Mouse (Mus musculus) liver, embryonic 12.5 days (tissue): ENCODE results near the gene Plp2. TPM values are rescaled to one million over a fixed set of nuclear protein-coding genes. Genes with fewer than 3 reads are reported as not detected.
A peak's percentile ranks its signal among the peaks of the same experiment; 100 is the strongest.

Experiments used
- ATAC-seq: fragments of 200-750 bp; cut with Nextera tagmentation; 2 replicates; pipeline ENCODE4 v1.8.0; 2017; ENCODE audit warnings: moderate number of reproducible peaks, mild to moderate bottlenecking, moderate library complexity
- H3K27ac ChIP-seq: fragments of 300-500 bp; sonication (generic); 2 replicates; pipeline ENCODE4 v1.5.1; 2016; ENCODE audit warnings: mild to moderate bottlenecking
- H3K27me3 ChIP-seq: fragments of 300-500 bp; sonication (generic); replicated peaks from 2 replicates; pipeline ENCODE4 v1.6.1; 2016; ENCODE audit warnings: mild to moderate bottlenecking, moderate library complexity
- H3K36me3 ChIP-seq: fragments of 300-500 bp; sonication (generic); 2 replicates; pipeline ENCODE4 v1.6.1; 2016; ENCODE audit warnings: mild to moderate bottlenecking, moderate library complexity
- H3K4me1 ChIP-seq: fragments of 300-500 bp; sonication (generic); 2 replicates; pipeline ENCODE4 v1.6.1; 2016
- H3K4me2 ChIP-seq: fragments of 300-500 bp; sonication (generic); 2 replicates; pipeline ENCODE4 v1.6.1; 2016; ENCODE audit warnings: mild to moderate bottlenecking, moderate library complexity
- H3K4me3 ChIP-seq: fragments of 300-500 bp; sonication (generic); 2 replicates; pipeline ENCODE4 v1.5.1; 2016; ENCODE audit warnings: mild to moderate bottlenecking, moderate library complexity
- H3K9ac ChIP-seq: fragments of 300-500 bp; sonication (generic); 2 replicates; pipeline ENCODE4 v1.6.1; 2016; ENCODE audit warnings: mild to moderate bottlenecking, moderate library complexity
- H3K9me3 ChIP-seq: fragments of 300-500 bp; sonication (generic); replicated peaks from 2 replicates; pipeline ENCODE4 v1.6.1; 2016; ENCODE audit warnings: mild to moderate bottlenecking, moderate library complexity
- WGBS: fragments of 180-500 bp; shearing (Covaris S2); methylation state at CpG from one replicate; pipeline ENCODE4 v1.1.7; 2016; ENCODE audit not compliant: insufficient replicate concordance; 5-methylcytosine and 5-hydroxymethylcytosine counted together
- polyA plus RNA-seq: library from polyadenylated mRNA; unstranded; fragments of >200 nt; fragmentation: Nextera tagmentation; extraction: Ambion mirVana; gene quantifications from 2 replicates; pipeline ENCODE4 v1.2.1, GENCODE M21; 2016

Plp2 gene
- polyA plus RNA-seq, 1 experiment from 2014 or later, result 37.6 TPM

GRCm38 (mm10) chrX:7679405-7680056, 8.3 kb upstream of the Plp2 start:
- WGBS, result 9% methylated on average over 27 of the region's 27 CpGs
- H3K4me2 ChIP-seq, result peak overlapping the region; percentile 58
- H3K27me3 ChIP-seq, result no peaks in the 10 kb centered on the region; the same call in 1 of the 2 replicates
- H3K4me1 ChIP-seq, result 0 out of 2 replicates have a peak, but pooled peaks cover 8% of the 10 kb centered on the region
- no peak overlapping the region for H3K27ac ChIP-seq
- H3K4me3 ChIP-seq, result peak overlapping the region; percentile 27
- peak; percentile 93 for ATAC-seq
- H3K9ac ChIP-seq, result no peak overlapping the region
- H3K9me3 ChIP-seq, result no peaks in the 10 kb centered on the region
- no peaks in the 10 kb centered on the region for H3K36me3 ChIP-seq

GRCm38 (mm10) chrX:7678986-7679385, 7.8 kb upstream of the Plp2 start:
- no peak overlapping the region for H3K27ac ChIP-seq
- no peak overlapping the region for H3K4me3 ChIP-seq
- H3K9me3 ChIP-seq, result no peaks in the 10 kb centered on the region
- H3K27me3 ChIP-seq, result no peaks in the 10 kb centered on the region; the same call in 1 of the 2 replicates
- 32% methylated on average over 3 of the region's 3 CpGs for WGBS
- no peak overlapping the region for H3K9ac ChIP-seq
- no peak overlapping the region for H3K4me2 ChIP-seq
- no peaks in the 10 kb centered on the region for H3K36me3 ChIP-seq
- no peak for ATAC-seq
- peaks cover 11% of the 10 kb centered on the region; the same call in 1 of the 2 replicates for H3K4me1 ChIP-seq

- ATAC-seq, result no peak
- WGBS, result 15% methylated on average over 10 of the region's 10 CpGs
- Histone ChIP-seq H3K27me3 (no peaks in the 10 kb centered on the region), H3K27ac (no peak overlapping the region), H3K4me3 (peak overlapping the region; percentile 41), H3K36me3 (no peaks in the 10 kb centered on the region), H3K9ac (peak overlapping the region; percentile 50; the same call in 1 of the 2 replicates), H3K4me1 (peaks cover 29% of the 10 kb centered on the region), H3K9me3 (no peaks in the 10 kb centered on the region), H3K4me2 (peak overlapping the region; percentile 67)
Measured at GRCm38 (mm10) chrX:7675001-7675380, 3.8 kb upstream of the Plp2 start.

- H3K27me3 ChIP-seq, result no peaks in the 10 kb centered on the region
- H3K27ac ChIP-seq, result peak overlapping the region; percentile 12; the same call in 1 of the 2 replicates
- peak overlapping the region; percentile 41 for H3K4me3 ChIP-seq
- WGBS, result 16% methylated on average over 27 of the region's 28 CpGs
- peak; percentile 27; the same call in 1 of the 2 replicates for ATAC-seq
- peaks cover 31% of the 10 kb centered on the region for H3K4me1 ChIP-seq
- H3K4me2 ChIP-seq, result peak overlapping the region; percentile 67
- no peaks in the 10 kb centered on the region for H3K9me3 ChIP-seq
- no peaks in the 10 kb centered on the region for H3K36me3 ChIP-seq
- H3K9ac ChIP-seq, result peak overlapping the region; percentile 50
Measured at GRCm38 (mm10) chrX:7674284-7675000, 3.3 kb upstream of the Plp2 start.

- H3K27ac ChIP-seq, result peak overlapping the region; percentile 12; the same call in 1 of the 2 replicates
- H3K9ac ChIP-seq, result peak overlapping the region; percentile 50; the same call in 1 of the 2 replicates
- no peaks in the 10 kb centered on the region for H3K9me3 ChIP-seq
- WGBS, result 25% methylated on average over 12 of the region's 12 CpGs
- peak overlapping the region; percentile 41 for H3K4me3 ChIP-seq
- H3K4me1 ChIP-seq, result peaks cover 28% of the 10 kb centered on the region
- ATAC-seq, result peak; percentile 44; the same call in 1 of the 2 replicates
- H3K27me3 ChIP-seq, result no peaks in the 10 kb centered on the region
- H3K4me2 ChIP-seq, result peak overlapping the region; percentile 67
- 0 out of 2 replicates have a peak, but pooled peaks cover 1% of the 10 kb centered on the region for H3K36me3 ChIP-seq
Measured at GRCm38 (mm10) chrX:7673578-7674281, 2.5 kb upstream of the Plp2 start.

- no peak overlapping the region for H3K4me2 ChIP-seq
- H3K9me3 ChIP-seq, result no peaks in the 10 kb centered on the region
- 0 out of 2 replicates have a peak, but pooled peaks cover 3% of the 10 kb centered on the region for H3K36me3 ChIP-seq
- H3K4me1 ChIP-seq, result peaks cover 28% of the 10 kb centered on the region
- no peak for ATAC-seq
- no peak overlapping the region for H3K4me3 ChIP-seq
- H3K27me3 ChIP-seq, result no peaks in the 10 kb centered on the region
- H3K9ac ChIP-seq, result no peak overlapping the region
- 30% methylated on average over 6 of the region's 6 CpGs for WGBS
- H3K27ac ChIP-seq, result no peak overlapping the region
Measured at GRCm38 (mm10) chrX:7672739-7673138, 1.5 kb upstream of the Plp2 start.

- H3K9ac ChIP-seq, result peak overlapping the region; percentile 53
- ATAC-seq, result peak; percentile 71
- peak overlapping the region; percentile 55 for H3K4me3 ChIP-seq
- peaks cover 28% of the 10 kb centered on the region for H3K4me1 ChIP-seq
- no peaks in the 10 kb centered on the region for H3K27me3 ChIP-seq
- no peaks in the 10 kb centered on the region for H3K9me3 ChIP-seq
- peaks cover 7% of the 10 kb centered on the region for H3K36me3 ChIP-seq
- WGBS, result 18% methylated on average over 17 of the region's 19 CpGs
- peak overlapping the region; percentile 74 for H3K4me2 ChIP-seq
- no peak overlapping the region for H3K27ac ChIP-seq
Measured at GRCm38 (mm10) chrX:7670390-7670881, 754 bp downstream of the Plp2 start.

GRCm38 (mm10) chrX:7665739-7666502, 5.3 kb downstream of the Plp2 start:
- Histone ChIP-seq H3K4me2 (no peak overlapping the region), H3K4me1 (peaks cover 13% of the 10 kb centered on the region), H3K9ac (no peak overlapping the region), H3K4me3 (no peak overlapping the region), H3K9me3 (no peaks in the 10 kb centered on the region), H3K27me3 (no peaks in the 10 kb centered on the region), H3K36me3 (peaks cover 12% of the 10 kb centered on the region), H3K27ac (no peak overlapping the region)
- 69% methylated on average over 21 of the region's 21 CpGs for WGBS
- ATAC-seq, result no peak

- no peaks in the 10 kb centered on the region for H3K9me3 ChIP-seq
- ATAC-seq, result no peak
- no peak overlapping the region for H3K27ac ChIP-seq
- 86% methylated on average over 11 of the region's 11 CpGs for WGBS
- peaks cover 2% of the 10 kb centered on the region for H3K4me1 ChIP-seq
- H3K36me3 ChIP-seq, result peaks cover 12% of the 10 kb centered on the region
- H3K4me3 ChIP-seq, result no peak overlapping the region
- H3K27me3 ChIP-seq, result no peaks in the 10 kb centered on the region
- H3K9ac ChIP-seq, result no peak overlapping the region
- no peak overlapping the region for H3K4me2 ChIP-seq
Measured at GRCm38 (mm10) chrX:7664791-7665190, 6.4 kb downstream of the Plp2 start.

- peaks cover 6% of the 10 kb centered on the region; the same call in 1 of the 2 replicates for H3K4me1 ChIP-seq
- no peak overlapping the region for H3K9ac ChIP-seq
- no peak overlapping the region for H3K4me2 ChIP-seq
- no peaks in the 10 kb centered on the region for H3K27me3 ChIP-seq
- WGBS, result 51% methylated on average over 3 of the region's 3 CpGs
- no peak overlapping the region for H3K27ac ChIP-seq
- H3K36me3 ChIP-seq, result peaks cover 9% of the 10 kb centered on the region
- ATAC-seq, result no peak
- no peak overlapping the region for H3K4me3 ChIP-seq
- no peaks in the 10 kb centered on the region for H3K9me3 ChIP-seq
Measured at GRCm38 (mm10) chrX:7662936-7663335, 8.3 kb downstream of the Plp2 start.

- Histone ChIP-seq H3K9me3 (no peaks in the 10 kb centered on the region), H3K36me3 (0 out of 2 replicates have a peak, but pooled peaks cover 4% of the 10 kb centered on the region), H3K27me3 (no peaks in the 10 kb centered on the region), H3K4me1 (peaks cover 12% of the 10 kb centered on the region; the same call in 1 of the 2 replicates), H3K4me3 (no peak overlapping the region), H3K4me2 (no peak overlapping the region), H3K27ac (no peak overlapping the region), H3K9ac (no peak overlapping the region)
- 69% methylated on average over 4 of the region's 4 CpGs for WGBS
- no peak for ATAC-seq
Measured at GRCm38 (mm10) chrX:7661086-7661485, 10.1 kb downstream of the Plp2 start.
